Comparison of ENCODE assay signal across 17 mouse cellular contexts in the genomic region with DNA sequence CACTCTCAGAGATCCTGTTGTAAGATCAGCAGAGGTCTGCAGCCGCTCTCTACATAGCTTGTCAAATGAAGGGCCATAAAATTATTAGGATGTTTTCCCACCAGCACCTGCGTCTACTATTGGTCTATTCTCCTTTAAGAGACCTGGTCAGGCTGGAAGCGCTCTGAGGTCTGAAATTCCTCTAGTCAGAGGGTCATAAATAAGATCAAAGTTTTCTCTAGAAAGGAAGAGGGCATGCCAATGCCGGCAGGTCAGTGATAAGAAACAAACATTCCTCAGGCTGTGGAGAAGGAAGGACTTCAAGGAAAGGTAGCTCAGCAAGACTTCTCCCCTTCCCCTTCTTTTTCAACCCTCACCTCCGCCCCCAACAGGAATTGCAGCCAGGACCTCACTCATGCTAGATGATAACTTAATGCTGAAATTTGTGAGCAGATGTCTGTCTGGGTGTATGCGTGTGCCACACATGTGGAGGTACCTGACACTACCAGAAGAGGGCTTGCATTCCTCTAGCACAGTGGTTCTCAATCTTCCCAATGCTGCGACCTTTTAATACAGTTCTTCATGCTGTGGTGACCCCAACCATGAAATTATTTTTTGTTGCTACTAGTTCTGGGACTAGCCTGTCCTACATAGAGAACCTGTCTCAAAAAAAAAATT. TPM values are rescaled to one million over a fixed set of nuclear protein-coding genes. Genes with fewer than 3 reads are reported as not detected.
A peak's percentile ranks its signal among the peaks of the same experiment; 100 is the strongest.
DNase-seq lines count a peak whose midpoint lies in the region; ATAC-seq and TF ChIP-seq lines count a peak whose summit lies in the region.
"Had no signal": no experiment of that assay in that cellular context is flagged by ENCODE, and none has a peak within 500 bp of the region (broad histone marks: within the 10 kb centered on the region; RNA-seq: fewer than 3 reads in every experiment).

No protein-coding gene starts in this region.

- no peaks in the 10 kb centered on the region for H3K27me3 ChIP-seq in heart, embryonic 13.5 days (replicated peaks)
- no peaks in the 10 kb centered on the region for H3K27me3 ChIP-seq in lung, postnatal 0 days (replicated peaks; ENCODE audit: insufficient read depth, low read length)
- no peaks in the 10 kb centered on the region for H3K27me3 ChIP-seq in intestine, embryonic 14.5 days (replicated peaks; ENCODE audit: control insufficient read depth, insufficient read depth, low read length)
- H3K27me3 ChIP-seq: midbrain, embryonic 15.5 days had no signal

- 0 out of 2 replicates have a peak overlapping the region, but pooled peaks have one; percentile 12 for H3K27ac ChIP-seq in heart, embryonic 13.5 days (replicated peaks)
- H3K27ac ChIP-seq in lung, postnatal 0 days (ENCODE audit: low read length) = no peak overlapping the region
- H3K27ac ChIP-seq in intestine, embryonic 14.5 days (ENCODE audit: low read depth) = peak overlapping the region; percentile 24
- H3K27ac ChIP-seq: limb, embryonic 10.5 days; midbrain, embryonic 15.5 days had no signal

- H3K36me3 ChIP-seq in heart, embryonic 13.5 days = peaks cover 4% of the 10 kb centered on the region; the same call in 1 of the 2 replicates
- H3K36me3 ChIP-seq in lung, postnatal 0 days (ENCODE audit: insufficient read depth, low read length) = no peaks in the 10 kb centered on the region
- H3K36me3 ChIP-seq in intestine, embryonic 14.5 days (ENCODE audit: control insufficient read depth, insufficient read depth, low read length) = no peaks in the 10 kb centered on the region
- H3K36me3 ChIP-seq: limb, embryonic 10.5 days; midbrain, embryonic 15.5 days had no signal

- no peaks in the 10 kb centered on the region for H3K9me3 ChIP-seq in heart, embryonic 13.5 days
- no peaks in the 10 kb centered on the region for H3K9me3 ChIP-seq in lung, postnatal 0 days (ENCODE audit: low read length)
- no peaks in the 10 kb centered on the region for H3K9me3 ChIP-seq in intestine, embryonic 14.5 days (ENCODE audit: control insufficient read depth, low read length)
- H3K9me3 ChIP-seq: limb, embryonic 10.5 days; midbrain, embryonic 15.5 days had no signal

- ATAC-seq in heart, embryonic 13.5 days (ENCODE audit: extremely low read depth, insufficient number of reproducible peaks, low FRiP score, low TSS enrichment) = no peak
- ATAC-seq in lung, postnatal 0 days = no peak
- peak; percentile 2; the same call in 1 of the 2 replicates for ATAC-seq in intestine, embryonic 14.5 days (replicated peaks; ENCODE audit: low FRiP score, low TSS enrichment, low read depth)
- ATAC-seq: forebrain, postnatal 0 days; midbrain, embryonic 15.5 days had no signal

- peak overlapping the region; percentile 10; the same call in 1 of the 2 replicates for H3K9ac ChIP-seq in heart, embryonic 13.5 days
- no peak overlapping the region for H3K9ac ChIP-seq in lung, postnatal 0 days (replicated peaks; ENCODE audit: low read depth)
- H3K9ac ChIP-seq in intestine, embryonic 14.5 days (ENCODE audit: low read length) = no peak overlapping the region
- H3K9ac ChIP-seq: forebrain, postnatal 0 days; midbrain, embryonic 15.5 days had no signal

- H3K4me1 ChIP-seq in heart, embryonic 13.5 days = peaks cover 62% of the 10 kb centered on the region
- peaks cover 10% of the 10 kb centered on the region; the same call in 1 of the 2 replicates for H3K4me1 ChIP-seq in lung, postnatal 0 days (ENCODE audit: insufficient read depth, low read depth, low read length)
- peaks cover 6% of the 10 kb centered on the region for H3K4me1 ChIP-seq in lung, adult 2 months (ENCODE audit: control insufficient read depth, insufficient read depth, low read length)
- H3K4me1 ChIP-seq in intestine, embryonic 14.5 days (replicated peaks; ENCODE audit: control insufficient read depth, insufficient read depth, low read length) = peaks cover 23% of the 10 kb centered on the region

- peak overlapping the region; percentile 34; the same call in 1 of the 2 replicates for H3K4me2 ChIP-seq in heart, embryonic 13.5 days
- H3K4me2 ChIP-seq in lung, postnatal 0 days (replicated peaks; ENCODE audit: low read depth, low read length) = no peak overlapping the region
- H3K4me2 ChIP-seq in intestine, embryonic 14.5 days (ENCODE audit: low read length) = no peak overlapping the region
- H3K4me2 ChIP-seq: midbrain, embryonic 15.5 days had no signal

- TF ChIP-seq EP300 in lung, postnatal 0 days (IDR thresholded peaks at IDR 0.05) = no peak

- WGBS in heart, embryonic 13.5 days = 52% methylated on average over 7 of the region's 7 CpGs
- 45% methylated on average over 7 of the region's 7 CpGs for WGBS in lung, postnatal 0 days
- WGBS in lung, adult 2 months = 67% methylated on average over 7 of the region's 7 CpGs
- 32% methylated on average over 7 of the region's 7 CpGs for WGBS in intestine, embryonic 14.5 days

- intact Hi-C loops in heart, postnatal 10 days (cut with DNase I) = loop anchor here (5.0 kb wide), 1 partner anchor 72 kb away; no protein-coding TSS in a partner anchor

- no peak for DNase-seq in heart, postnatal 10 days
- DNase-seq in lung, postnatal 0 days (ENCODE audit: low spot score) = no peak
- DNase-seq in lung, adult 2 months = no peak
- DNase-seq in intestine, embryonic 14.5 days (ENCODE audit: low spot score) = no peak
- peak; percentile 75 for DNase-seq in yolk sac, embryonic 10.5 days (ENCODE audit: low spot score)
- no peak for DNase-seq in thymus, postnatal 36 days
- DNase-seq: adrenal gland, postnatal 25 days; cerebellum, adult 11 months; forebrain, postnatal 0 days; gastrocnemius, postnatal 25 days; layer of hippocampus, adult 9-11 months; lung, postnatal 10 days; retina, postnatal 1 day; spleen, adult 18-20 months had no signal

- no peak overlapping the region for H3K4me3 ChIP-seq in heart, embryonic 13.5 days
- H3K4me3 ChIP-seq in lung, postnatal 0 days (ENCODE audit: low read depth, low read length) = no peak overlapping the region
- no peak overlapping the region for H3K4me3 ChIP-seq in lung, adult 2 months (replicated peaks; ENCODE audit: extremely low read depth, low read depth, low read length)
- H3K4me3 ChIP-seq in intestine, embryonic 14.5 days (ENCODE audit: low read depth, low read length) = no peak overlapping the region
- H3K4me3 ChIP-seq: limb, embryonic 10.5 days; midbrain, embryonic 15.5 days had no signal

- no peak for TF ChIP-seq POLR2A in lung, adult 2 months (IDR thresholded peaks at IDR 0.05; ENCODE audit: borderline replicate concordance, extremely low read depth, low read depth, low read length)

- peak; percentile 21; the same call in 1 of the 2 replicates for TF ChIP-seq CTCF in lung, postnatal 0 days (IDR thresholded peaks at IDR 0.05)
- TF ChIP-seq CTCF in lung, adult 2 months (IDR thresholded peaks at IDR 0.05; ENCODE audit: insufficient read depth, low read length) = no peak

RNA-seq across cellular contexts. Expression of gene B4galt5, which starts 3.3 kb away (rescaled TPM):
- 8.8 and 9.7 TPM in 2 replicates for polyA plus RNA-seq in heart, embryonic 13.5 days (2015; fragmentation: Nextera tagmentation; extraction: Ambion mirVana)
- total RNA-seq in heart, postnatal 10 days (2021) = 10 to 100 TPM; 21.2 to 23.5 TPM
- 10.3 and 12.2 TPM in 2 replicates for polyA plus RNA-seq in lung, postnatal 0 days (2015; fragmentation: Nextera tagmentation; extraction: Ambion mirVana)
- polyA plus RNA-seq in lung, adult 2 months (2012; rRNA removed) = 17.7 and 20.5 TPM in 2 replicates
- 9.6 and 10.6 TPM in 2 replicates for polyA plus RNA-seq in intestine, embryonic 14.5 days (2014; fragmentation: Nextera tagmentation; extraction: Ambion mirVana)
